Mouse (Mus musculus) limb, embryonic 14.5 days (tissue): ENCODE results near the gene Hdac1. TPM values are rescaled to one million over a fixed set of nuclear protein-coding genes. Genes with fewer than 3 reads are reported as not detected.

Source experiments
- ATAC-seq: fragments of 200-750 bp; cut with Nextera tagmentation; 2 replicates; pipeline ENCODE4 v1.8.0; 2017; ENCODE audit warnings: low read depth, moderate number of reproducible peaks, moderate TSS enrichment; ENCODE audit not compliant: low FRiP score
- DNase-seq: peaks from one replicate; pipeline ENCODE4 v3.0.0-alpha.2; 2015; ENCODE audit warnings: low spot score
- H3K27ac ChIP-seq: fragments of 300-500 bp; sonication (generic); replicated peaks from 2 replicates; pipeline ENCODE4 v1.5.1; 2014; ENCODE audit warnings: low read depth, mild to moderate bottlenecking, low read length, moderate library complexity, mixed read lengths
- H3K27me3 ChIP-seq: fragments of 300-500 bp; sonication (generic); 2 replicates; pipeline ENCODE4 v1.6.1; 2014; ENCODE audit warnings: low read length, mixed read lengths; ENCODE audit not compliant: control insufficient read depth, insufficient read depth
- H3K36me3 ChIP-seq: fragments of 300-500 bp; sonication (generic); 2 replicates; pipeline ENCODE4 v1.6.1; 2014; ENCODE audit warnings: mild to moderate bottlenecking, low read length, moderate library complexity, mixed read lengths; ENCODE audit not compliant: control insufficient read depth, insufficient read depth
- H3K4me1 ChIP-seq: fragments of 300-500 bp; sonication (generic); 2 replicates; pipeline ENCODE4 v1.6.1; 2014; ENCODE audit warnings: antibody characterized with exemption, low read length, mixed read lengths; ENCODE audit not compliant: control insufficient read depth, insufficient read depth
- H3K4me2 ChIP-seq: fragments of 300-500 bp; sonication (generic); replicated peaks from 2 replicates; pipeline ENCODE4 v1.6.1; 2014; ENCODE audit warnings: low read depth, mild to moderate bottlenecking, low read length, moderate library complexity; ENCODE audit not compliant: severe bottlenecking
- H3K4me3 ChIP-seq: fragments of 300-500 bp; sonication (generic); replicated peaks from 2 replicates; pipeline ENCODE4 v1.5.1; 2014; ENCODE audit warnings: low read length
- H3K9ac ChIP-seq: fragments of 300-500 bp; sonication (generic); 2 replicates; pipeline ENCODE4 v1.6.1; 2014; ENCODE audit warnings: mild to moderate bottlenecking, low read depth, low read length, moderate library complexity; ENCODE audit not compliant: severe bottlenecking
- H3K9me3 ChIP-seq: fragments of 300-500 bp; sonication (generic); 2 replicates; pipeline ENCODE4 v1.6.1; 2016; ENCODE audit warnings: low read length; ENCODE audit not compliant: control insufficient read depth
- POLR2A ChIP-seq: fragments of 200-500 bp; IDR thresholded peaks from 2 replicates; pipeline ENCODE4 v1.8.0; 2012; ENCODE audit warnings: inconsistent platforms, mild to moderate bottlenecking, moderate library complexity, borderline replicate concordance; ENCODE audit not compliant: insufficient read depth, insufficient read length; ENCODE audit errors: extremely low read depth
- WGBS: fragments of 180-500 bp; shearing (Covaris S2); extraction: QIAGEN DNeasy Blood & Tissue Kit; methylation state at CpG from one replicate; pipeline ENCODE4 v1.1.7; 2014; 5-methylcytosine and 5-hydroxymethylcytosine counted together
- microRNA-seq: library from miRNA; unstranded; fragments of <30 nt; microRNA quantifications from one replicate; pipeline ENCODE4, GENCODE M21; 2016
- polyA plus RNA-seq, 2 experiments: library from polyadenylated mRNA; depleted of rRNA in 1 of 2; stranded (reverse) in 1 of 2; unstranded in 1 of 2; fragments of >200 nt; fragmentation: Nextera tagmentation in 1 of 2; extraction: Ambion mirVana in 1 of 2; gene quantifications; 2 replicates each; pipeline versions ENCODE4 v1.2.1 to v1.2.3; 2012 to 2014

Gene Hdac1
- polyA plus RNA-seq, 2 experiments, result 201 to 209 TPM

DNA sequence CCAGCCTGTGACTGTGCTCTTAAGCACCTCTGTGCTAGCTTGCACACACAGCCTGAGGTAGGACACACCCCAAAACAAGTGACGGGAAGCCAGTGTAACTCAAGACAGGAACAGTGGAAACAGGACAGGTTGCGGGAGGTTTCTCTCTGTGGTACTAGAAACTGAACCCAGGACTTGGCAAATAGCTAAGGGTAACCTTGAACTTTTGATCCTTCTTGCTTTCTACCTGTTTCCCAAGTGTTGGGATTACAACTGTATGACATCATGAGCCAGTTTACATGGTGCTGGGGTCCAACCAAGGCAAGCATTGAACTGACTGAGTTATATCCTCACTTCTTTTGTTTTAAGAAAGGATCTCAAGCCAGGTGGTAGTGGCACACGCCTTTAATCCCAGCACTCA lies 62.6 kb downstream of the Hdac1 start:
- H3K4me3 ChIP-seq, result no peak overlapping the region
- TF ChIP-seq POLR2A, result no peak
- WGBS, result 92% methylated on average over 3 of the region's 3 CpGs

DNA sequence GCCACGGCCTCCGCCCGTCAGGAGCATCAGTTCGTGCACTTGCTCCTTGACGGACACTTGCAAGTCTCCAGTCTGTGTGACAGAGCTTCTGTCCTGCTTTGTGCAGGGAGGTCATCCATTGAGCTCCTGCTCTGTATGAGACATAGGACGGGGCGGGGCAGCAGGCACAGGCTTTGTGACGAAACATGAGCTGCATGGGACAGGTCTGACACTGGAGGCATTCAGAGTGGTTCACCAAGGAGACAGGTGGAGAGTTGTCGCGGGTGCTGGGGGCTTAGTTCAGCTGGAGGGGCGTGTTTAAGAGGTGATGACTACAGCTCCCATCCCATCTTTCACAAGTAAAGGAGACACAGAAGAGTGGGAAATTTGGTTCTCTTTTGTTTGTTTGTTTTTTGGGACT lies 66.5 kb downstream of the Hdac1 start:
- Histone ChIP-seq H3K4me1 (no peaks in the 10 kb centered on the region), H3K4me3 (no peak overlapping the region), H3K27me3 (no peaks in the 10 kb centered on the region), H3K9me3 (no peaks in the 10 kb centered on the region), H3K36me3 (peaks cover 82% of the 10 kb centered on the region), H3K4me2 (no peak overlapping the region), H3K27ac (no peak overlapping the region), H3K9ac (no peak overlapping the region)
- no peak for ATAC-seq
- no peak for DNase-seq
- 91% methylated on average over 11 of the region's 11 CpGs for WGBS
- TF ChIP-seq POLR2A, result no peak

More for the DNA sequence above, 62.6 kb downstream of the Hdac1 start:
- Histone ChIP-seq H3K9ac (no peak overlapping the region), H3K4me2 (no peak overlapping the region), H3K4me1 (no peaks in the 10 kb centered on the region), H3K27ac (no peak overlapping the region), H3K9me3 (no peaks in the 10 kb centered on the region), H3K36me3 (peaks cover 84% of the 10 kb centered on the region), H3K27me3 (no peaks in the 10 kb centered on the region)
- DNase-seq (no peak), ATAC-seq (no peak)

Small RNA genes lying within 50 kb of the gene (microRNA-seq; reads per million reads assigned to microRNA genes)
- not detected for gene Mir8119

Other genes with a start within 250 kb of the Hdac1 start
- gene Rbbp4, start 207.3 kb downstream of the Hdac1 start, polyA plus RNA-seq (2012; rRNA removed), result 112 and 128 TPM in 2 replicates
- gene Rbbp4, start 207.3 kb downstream of the Hdac1 start, polyA plus RNA-seq (2014; fragmentation: Nextera tagmentation; extraction: Ambion mirVana), result 331 and 346 TPM in 2 replicates
- gene Zbtb8os, start 207.0 kb downstream of the Hdac1 start, polyA plus RNA-seq (2012; rRNA removed), result 26.4 and 36.6 TPM in 2 replicates
- gene Zbtb8os, start 207.0 kb downstream of the Hdac1 start, polyA plus RNA-seq (2014; fragmentation: Nextera tagmentation; extraction: Ambion mirVana), result 44.4 TPM in 2 replicates
- gene Zbtb8a, start 164.6 kb downstream of the Hdac1 start, polyA plus RNA-seq (2012; rRNA removed), result 16.2 and 16.8 TPM in 2 replicates
- gene Zbtb8a, start 164.6 kb downstream of the Hdac1 start, polyA plus RNA-seq (2014; fragmentation: Nextera tagmentation; extraction: Ambion mirVana), result 5.6 and 7.1 TPM in 2 replicates
- gene Zbtb8b, start 101.9 kb downstream of the Hdac1 start, polyA plus RNA-seq (2012; rRNA removed), result 0.87 and 1.0 TPM in 2 replicates
- gene Zbtb8b, start 101.9 kb downstream of the Hdac1 start, polyA plus RNA-seq (2014; fragmentation: Nextera tagmentation; extraction: Ambion mirVana), result 1.3 and 2.0 TPM in 2 replicates
- 24.6 and 28.9 TPM in 2 replicates for gene Bsdc1, start 81.1 kb downstream of the Hdac1 start, polyA plus RNA-seq (2012; rRNA removed)
- gene Bsdc1, start 81.1 kb downstream of the Hdac1 start, polyA plus RNA-seq (2014; fragmentation: Nextera tagmentation; extraction: Ambion mirVana), result 27.6 and 29.9 TPM in 2 replicates
- not detected in 2 replicates for gene Tssk3, start 51.7 kb downstream of the Hdac1 start, polyA plus RNA-seq (2012; rRNA removed)
- not detected in 2 replicates for gene Tssk3, start 51.7 kb downstream of the Hdac1 start, polyA plus RNA-seq (2014; fragmentation: Nextera tagmentation; extraction: Ambion mirVana)
- 0.15 TPM in 1 of 2 replicates, not detected in the other for gene Fam229a, start 51.5 kb downstream of the Hdac1 start, polyA plus RNA-seq (2012; rRNA removed)
- gene Fam229a, start 51.5 kb downstream of the Hdac1 start, polyA plus RNA-seq (2014; fragmentation: Nextera tagmentation; extraction: Ambion mirVana), result not detected in 2 replicates
- gene Marcksl1, start 29.1 kb downstream of the Hdac1 start, polyA plus RNA-seq (2012; rRNA removed), result 563 and 613 TPM in 2 replicates
- 648 and 776 TPM in 2 replicates for gene Marcksl1, start 29.1 kb downstream of the Hdac1 start, polyA plus RNA-seq (2014; fragmentation: Nextera tagmentation; extraction: Ambion mirVana)
- gene Lck, start 30.9 kb upstream of the Hdac1 start, polyA plus RNA-seq (2012; rRNA removed), result 9.9 and 10.3 TPM in 2 replicates
- 6.3 and 6.8 TPM in 2 replicates for gene Lck, start 30.9 kb upstream of the Hdac1 start, polyA plus RNA-seq (2014; fragmentation: Nextera tagmentation; extraction: Ambion mirVana)
- 7.3 and 8.2 TPM in 2 replicates for gene Fam167b, start 35.8 kb upstream of the Hdac1 start, polyA plus RNA-seq (2012; rRNA removed)
- 4.1 and 5.3 TPM in 2 replicates for gene Fam167b, start 35.8 kb upstream of the Hdac1 start, polyA plus RNA-seq (2014; fragmentation: Nextera tagmentation; extraction: Ambion mirVana)
- gene Eif3i, start 57.9 kb upstream of the Hdac1 start, polyA plus RNA-seq (2012; rRNA removed), result 367 and 429 TPM in 2 replicates
- gene Eif3i, start 57.9 kb upstream of the Hdac1 start, polyA plus RNA-seq (2014; fragmentation: Nextera tagmentation; extraction: Ambion mirVana), result 333 and 334 TPM in 2 replicates
- 166 and 179 TPM in 2 replicates for gene Tmem234, start 58.0 kb upstream of the Hdac1 start, polyA plus RNA-seq (2012; rRNA removed)
- gene Tmem234, start 58.0 kb upstream of the Hdac1 start, polyA plus RNA-seq (2014; fragmentation: Nextera tagmentation; extraction: Ambion mirVana), result 191 and 193 TPM in 2 replicates
- gene Dcdc2b, start 71.5 kb upstream of the Hdac1 start, polyA plus RNA-seq (2012; rRNA removed), result 3.0 and 5.2 TPM in 2 replicates
- gene Dcdc2b, start 71.5 kb upstream of the Hdac1 start, polyA plus RNA-seq (2014; fragmentation: Nextera tagmentation; extraction: Ambion mirVana), result 2.5 and 3.4 TPM in 2 replicates
- gene Iqcc, start 76.4 kb upstream of the Hdac1 start, polyA plus RNA-seq (2012; rRNA removed), result 28.6 and 35.5 TPM in 2 replicates
- gene Iqcc, start 76.4 kb upstream of the Hdac1 start, polyA plus RNA-seq (2014; fragmentation: Nextera tagmentation; extraction: Ambion mirVana), result 23.2 and 28.6 TPM in 2 replicates
- 34.7 and 51.0 TPM in 2 replicates for gene Ccdc28b, start 81.2 kb upstream of the Hdac1 start, polyA plus RNA-seq (2012; rRNA removed)
- 42.8 and 45.7 TPM in 2 replicates for gene Ccdc28b, start 81.2 kb upstream of the Hdac1 start, polyA plus RNA-seq (2014; fragmentation: Nextera tagmentation; extraction: Ambion mirVana)
- 80.3 and 82.6 TPM in 2 replicates for gene Txlna, start 98.4 kb upstream of the Hdac1 start, polyA plus RNA-seq (2012; rRNA removed)
- 108 and 112 TPM in 2 replicates for gene Txlna, start 98.4 kb upstream of the Hdac1 start, polyA plus RNA-seq (2014; fragmentation: Nextera tagmentation; extraction: Ambion mirVana)
- gene Kpna6, start 130.1 kb upstream of the Hdac1 start, polyA plus RNA-seq (2012; rRNA removed), result 35.2 and 40.5 TPM in 2 replicates
- gene Kpna6, start 130.1 kb upstream of the Hdac1 start, polyA plus RNA-seq (2014; fragmentation: Nextera tagmentation; extraction: Ambion mirVana), result 14.6 and 15.2 TPM in 2 replicates
- 49.1 and 77.0 TPM in 2 replicates for gene Tmem39b, start 154.1 kb upstream of the Hdac1 start, polyA plus RNA-seq (2012; rRNA removed)
- gene Tmem39b, start 154.1 kb upstream of the Hdac1 start, polyA plus RNA-seq (2014; fragmentation: Nextera tagmentation; extraction: Ambion mirVana), result 24.1 and 27.1 TPM in 2 replicates
- gene Khdrbs1, start 199.6 kb upstream of the Hdac1 start, polyA plus RNA-seq (2012; rRNA removed), result 96.6 and 97.6 TPM in 2 replicates
- 107 and 122 TPM in 2 replicates for gene Khdrbs1, start 199.6 kb upstream of the Hdac1 start, polyA plus RNA-seq (2014; fragmentation: Nextera tagmentation; extraction: Ambion mirVana)